Mouse (Mus musculus) leukemia stem cell, adult 10-12 weeks (primary cell): Measurements from ENCODE around the gene Shisal1. TPM values are rescaled to one million over a fixed set of nuclear protein-coding genes. Genes with fewer than 3 reads are reported as not detected.

ENCODE experiments used
- polyA plus RNA-seq: library from polyadenylated mRNA; stranded (reverse); fragments of >175 nt; gene quantifications from 2 replicates; pipeline ENCODE4 v1.2.3, GENCODE M21; 2012; ENCODE audit warnings: low replicate concordance

Gene Shisal1
- not detected in 2 replicates for polyA plus RNA-seq

DNA sequence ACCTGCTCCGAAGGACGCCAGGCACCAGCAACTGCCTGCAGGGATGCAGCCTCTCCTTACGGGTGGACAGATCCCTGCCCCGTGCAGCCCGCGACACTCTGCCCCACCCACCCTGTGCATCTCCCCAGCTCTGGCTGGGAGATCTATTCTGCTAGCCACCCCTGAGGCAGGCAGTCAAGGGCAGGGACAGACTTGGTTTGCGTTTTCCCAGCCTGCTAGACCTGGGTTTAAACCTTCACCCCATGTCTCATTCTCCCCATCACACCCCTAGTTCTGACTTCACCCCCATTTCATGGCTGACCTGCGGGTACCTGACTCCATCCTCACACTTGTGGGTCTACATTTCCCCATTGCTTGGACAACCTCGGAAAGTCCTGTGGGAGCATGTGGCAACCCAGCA, at the start of gene Shisal1:
TSS of gene Shisal1 (minus strand) at position 101 of the 400 bp plus-strand sequence.

Other genes with a start within 250 kb of the Shisal1 start
- gene Parvb, start 215.1 kb downstream of the Shisal1 start, polyA plus RNA-seq = 25.9 and 71.1 TPM in 2 replicates
- 6.7 and 19.3 TPM in 2 replicates for gene Parvg, start 123.1 kb downstream of the Shisal1 start, polyA plus RNA-seq
- 1.0 and 2.0 TPM in 2 replicates for gene Rtl6, start 110.7 kb upstream of the Shisal1 start, polyA plus RNA-seq
- 42.8 and 70.5 TPM in 2 replicates for gene Prr5, start 222.5 kb upstream of the Shisal1 start, polyA plus RNA-seq